Mouse (Mus musculus) heart, postnatal 0 days (tissue): Measurements from ENCODE around the gene Abca7. TPM values are rescaled to one million over a fixed set of nuclear protein-coding genes. Genes with fewer than 3 reads are reported as not detected.
A peak's percentile ranks its signal among the peaks of the same experiment; 100 is the strongest.

ENCODE experiments used
- ATAC-seq: fragments of 200-750 bp; cut with Nextera tagmentation; 2 replicates; pipeline ENCODE4 v1.8.0; 2017; ENCODE audit warnings: low read depth, moderate number of reproducible peaks, moderate library complexity; ENCODE audit not compliant: insufficient read depth
- DNase-seq: peaks from one replicate; pipeline ENCODE4 v3.0.0-alpha.2; 2016; ENCODE audit warnings: low spot score
- H3K27ac ChIP-seq: fragments of 300-500 bp; sonication (generic); 2 replicates; pipeline ENCODE4 v1.5.1; 2014; ENCODE audit warnings: low read depth, mild to moderate bottlenecking
- H3K27me3 ChIP-seq: fragments of 300-500 bp; sonication (generic); 2 replicates; pipeline ENCODE4 v1.6.1; 2014; ENCODE audit warnings: low read length, mixed read lengths; ENCODE audit not compliant: control insufficient read depth, insufficient read depth
- H3K36me3 ChIP-seq: fragments of 300-500 bp; sonication (generic); replicated peaks from 2 replicates; pipeline ENCODE4 v1.6.1; 2014; ENCODE audit warnings: low read length, mixed read lengths; ENCODE audit not compliant: control insufficient read depth, insufficient read depth
- H3K4me1 ChIP-seq: fragments of 300-500 bp; sonication (generic); 2 replicates; pipeline ENCODE4 v1.6.1; 2014; ENCODE audit warnings: antibody characterized with exemption; ENCODE audit not compliant: control insufficient read depth, insufficient read depth
- H3K4me2 ChIP-seq: fragments of 300-500 bp; sonication (generic); 2 replicates; pipeline ENCODE4 v1.6.1; 2014; ENCODE audit warnings: low read depth, mild to moderate bottlenecking, low read length, moderate library complexity
- H3K4me3 ChIP-seq: fragments of 300-500 bp; sonication (generic); 2 replicates; pipeline ENCODE4 v1.5.1; 2014; ENCODE audit warnings: low read depth, low read length
- H3K9ac ChIP-seq: fragments of 300-500 bp; sonication (generic); replicated peaks from 2 replicates; pipeline ENCODE4 v1.6.1; 2014; ENCODE audit warnings: low read depth, low read length, mixed read lengths
- H3K9me3 ChIP-seq: fragments of 300-500 bp; sonication (generic); replicated peaks from 2 replicates; pipeline ENCODE4 v1.6.1; 2016; ENCODE audit warnings: low read length; ENCODE audit not compliant: control insufficient read depth
- CTCF ChIP-seq: IDR thresholded peaks from 2 replicates; pipeline ENCODE4 v1.5.1; 2016; ENCODE audit warnings: antibody characterized with exemption, control low read depth, low read depth
- EP300 ChIP-seq: IDR thresholded peaks from 2 replicates; pipeline ENCODE4 v1.6.1; 2016; ENCODE audit warnings: antibody characterized with exemption, low read depth
- WGBS: fragments of 180-500 bp; shearing (Covaris S2); extraction: QIAGEN DNeasy Blood & Tissue Kit; methylation state at CpG from one replicate; pipeline ENCODE4 v1.1.7; 2014; 5-methylcytosine and 5-hydroxymethylcytosine counted together
- polyA plus RNA-seq: library from polyadenylated mRNA; unstranded; fragments of >200 nt; fragmentation: Nextera tagmentation; extraction: Ambion mirVana; gene quantifications from 2 replicates; pipeline ENCODE4 v1.2.1, GENCODE M21; 2015
- total RNA-seq: library from RNA; depleted of rRNA; stranded (reverse); fragments of >200 nt; gene quantifications from 2 replicates; pipeline ENCODE4 v1.2.3, GENCODE M21; 2014; ENCODE audit warnings: low replicate concordance

Abca7 gene
- total and polyA plus RNA-seq, 2 experiments from 2014 or later = 1.9 to 11.4 TPM

DNA sequence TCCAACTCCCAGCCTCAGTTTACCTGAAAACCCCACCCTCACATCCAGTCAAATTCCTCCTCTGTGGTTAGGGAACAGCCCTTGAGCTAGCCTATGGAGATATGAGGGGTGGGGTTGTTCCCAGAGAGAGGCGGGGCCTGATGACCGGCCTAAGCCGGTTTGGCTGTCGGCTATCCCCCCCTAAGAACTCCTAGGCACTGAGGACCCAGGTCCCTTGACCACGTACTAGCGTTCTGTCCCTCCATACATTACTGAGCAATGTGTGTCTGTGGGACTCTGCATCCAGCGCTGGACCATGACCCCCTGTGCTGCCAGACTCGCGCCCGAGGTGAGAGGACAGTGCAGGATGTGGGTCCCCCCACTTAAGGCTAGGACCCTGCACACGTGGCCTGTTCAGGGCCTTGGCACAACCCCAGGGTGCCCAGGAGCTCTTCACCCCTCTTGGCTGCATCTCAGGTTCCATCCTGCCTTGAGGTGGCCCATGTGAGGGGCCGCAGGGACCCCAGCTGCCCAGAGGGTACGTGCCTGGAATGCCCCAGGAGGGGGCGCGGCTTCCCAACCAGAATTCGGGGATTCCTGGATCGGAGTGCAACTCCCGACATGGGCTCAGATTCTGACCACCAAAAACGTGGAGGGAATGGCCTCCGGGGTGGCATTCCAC is 23.3 kb downstream of the Abca7 start:
- no peak for DNase-seq
- peak overlapping the region; percentile 44; the same call in 1 of the 2 replicates for H3K27ac ChIP-seq
- no peaks in the 10 kb centered on the region for H3K9me3 ChIP-seq
- H3K4me3 ChIP-seq = 0 out of 2 replicates have a peak overlapping the region, but pooled peaks have one; percentile 11
- ATAC-seq = peak; percentile 47
- H3K36me3 ChIP-seq = no peaks in the 10 kb centered on the region
- WGBS = 22% methylated on average over 20 of the region's 20 CpGs
- no peaks in the 10 kb centered on the region for H3K4me1 ChIP-seq
- no peak overlapping the region for H3K9ac ChIP-seq
- peak overlapping the region; percentile 18; the same call in 1 of the 2 replicates for H3K4me2 ChIP-seq
- TF ChIP-seq EP300 (no peak), CTCF (no peak)
- peaks cover 6% of the 10 kb centered on the region for H3K27me3 ChIP-seq

DNA sequence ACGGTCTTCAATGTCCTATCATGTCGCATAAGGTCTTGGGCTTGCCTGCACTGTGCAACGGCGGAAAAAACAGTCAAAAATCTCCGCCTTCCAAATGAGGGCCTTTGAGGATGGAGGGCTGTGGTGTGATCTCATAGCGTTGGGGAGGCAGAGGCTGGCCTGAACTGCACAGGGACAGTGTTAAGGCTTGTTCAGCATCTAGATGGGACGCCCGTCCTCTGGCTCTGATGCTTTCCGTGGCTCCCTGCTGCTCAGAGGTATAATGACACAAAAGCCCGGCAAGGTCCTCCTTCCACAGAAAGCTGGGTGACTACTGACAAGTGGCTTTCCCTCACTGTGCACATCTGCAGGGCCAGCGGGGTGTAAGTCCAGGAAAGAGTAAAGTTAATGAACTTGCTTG is 23.9 kb downstream of the Abca7 start:
- H3K27me3 ChIP-seq = 0 out of 2 replicates have a peak, but pooled peaks cover 3% of the 10 kb centered on the region
- DNase-seq = no peak
- no peak for ATAC-seq
- H3K27ac ChIP-seq = no peak overlapping the region
- H3K9me3 ChIP-seq = no peaks in the 10 kb centered on the region
- WGBS = 58% methylated on average over 11 of the region's 11 CpGs
- no peaks in the 10 kb centered on the region for H3K4me1 ChIP-seq
- H3K9ac ChIP-seq = no peak overlapping the region
- TF ChIP-seq CTCF = no peak
- no peak for TF ChIP-seq EP300
- H3K4me3 ChIP-seq = no peak overlapping the region
- no peaks in the 10 kb centered on the region for H3K36me3 ChIP-seq
- 0 out of 2 replicates have a peak overlapping the region, but pooled peaks have one; percentile 18 for H3K4me2 ChIP-seq

DNA sequence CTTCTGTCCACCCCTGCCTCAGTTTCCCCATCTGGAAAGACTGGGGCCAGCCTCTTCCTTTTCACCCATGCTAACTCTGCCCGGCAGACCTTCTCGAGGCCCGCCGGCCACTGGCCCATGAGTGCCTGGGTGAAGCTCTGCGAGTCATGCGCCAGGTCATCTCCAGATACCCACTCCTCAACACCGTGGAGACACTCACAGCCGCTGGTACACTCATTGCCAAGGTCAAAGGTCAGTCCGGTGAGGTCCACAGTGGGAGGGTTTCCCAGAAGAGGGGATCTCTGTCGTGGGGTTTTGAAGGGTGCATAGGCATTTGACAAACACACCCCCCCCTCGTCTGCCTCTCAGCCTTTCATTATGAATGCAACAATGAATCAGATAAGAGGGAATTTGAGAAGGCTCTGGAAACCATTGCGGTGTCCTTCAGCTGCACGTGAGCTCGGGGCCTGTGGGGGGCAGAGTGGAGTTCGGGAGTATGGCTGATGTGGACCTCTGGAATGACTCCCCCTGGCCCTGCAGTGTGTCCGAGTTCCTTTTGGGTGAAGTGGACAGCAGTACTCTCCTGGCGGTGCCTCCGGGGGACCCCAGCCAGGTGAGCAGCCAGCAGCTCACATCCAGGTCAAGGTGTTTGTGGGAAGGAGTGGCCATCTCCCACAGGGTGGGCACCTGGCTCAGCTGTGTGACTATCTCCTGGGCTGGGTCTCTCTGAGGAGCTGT is 24.5 kb downstream of the Abca7 start:
- DNase-seq (no peak), ATAC-seq (no peak)
- no peaks in the 10 kb centered on the region for H3K36me3 ChIP-seq
- WGBS = 80% methylated on average over 18 of the region's 18 CpGs
- no peak for TF ChIP-seq EP300
- no peak for TF ChIP-seq CTCF
- 0 out of 2 replicates have a peak, but pooled peaks cover 3% of the 10 kb centered on the region for H3K27me3 ChIP-seq
- no peaks in the 10 kb centered on the region for H3K4me1 ChIP-seq
- no peak overlapping the region for H3K4me3 ChIP-seq
- no peaks in the 10 kb centered on the region for H3K9me3 ChIP-seq
- H3K9ac ChIP-seq = no peak overlapping the region
- H3K27ac ChIP-seq = no peak overlapping the region
- H3K4me2 ChIP-seq = no peak overlapping the region

- Histone ChIP-seq H3K4me1 (no peaks in the 10 kb centered on the region), H3K27me3 (0 out of 2 replicates have a peak, but pooled peaks cover 3% of the 10 kb centered on the region), H3K27ac (no peak overlapping the region), H3K4me2 (no peak overlapping the region), H3K9ac (no peak overlapping the region), H3K9me3 (no peaks in the 10 kb centered on the region), H3K4me3 (no peak overlapping the region), H3K36me3 (no peaks in the 10 kb centered on the region)
- TF ChIP-seq EP300 (no peak), CTCF (no peak)
- ATAC-seq (no peak), DNase-seq (no peak)
- WGBS = 81% methylated on average over 13 of the region's 13 CpGs
Observed at GRCm38 (mm10) chr10:80021320-80021641, 25.0 kb downstream of the Abca7 start.

GRCm38 (mm10) chr10:80022164-80022563 is 25.9 kb downstream of the Abca7 start:
- TF ChIP-seq EP300 (no peak), CTCF (no peak)
- WGBS = 84% methylated on average over 12 of the region's 12 CpGs
- Histone ChIP-seq H3K36me3 (no peaks in the 10 kb centered on the region), H3K4me2 (no peak overlapping the region), H3K27ac (no peak overlapping the region), H3K9ac (no peak overlapping the region), H3K4me3 (no peak overlapping the region), H3K9me3 (no peaks in the 10 kb centered on the region), H3K27me3 (0 out of 2 replicates have a peak, but pooled peaks cover 3% of the 10 kb centered on the region), H3K4me1 (no peaks in the 10 kb centered on the region)
- ATAC-seq (no peak), DNase-seq (no peak)
